Mouse (Mus musculus) spleen, adult 2 months (tissue): ENCODE data around the gene Zfhx3. TPM values are rescaled to one million over a fixed set of nuclear protein-coding genes. Genes with fewer than 3 reads are reported as not detected.

ENCODE experiments used
- DNase-seq, 2 experiments: peaks; one replicate each; pipeline versions ENCODE4 v3.0.0 to v3.0.0-alpha.2; 2012 to 2021; ENCODE audit warnings: low spot score in 2 of 2, low read depth in 1 of 2
- H3K27ac ChIP-seq: fragments of 200-500 bp; 2 replicates; pipeline ENCODE4 v1.5.1; 2012; ENCODE audit warnings: low read length, inconsistent platforms; ENCODE audit not compliant: insufficient read depth
- H3K27me3 ChIP-seq: fragments of 200-500 bp; 2 replicates; pipeline ENCODE4 v1.6.1; 2012; ENCODE audit warnings: mild to moderate bottlenecking, moderate library complexity, low read length, inconsistent platforms; ENCODE audit not compliant: control insufficient read depth, insufficient read depth
- H3K36me3 ChIP-seq: fragments of 200-500 bp; 2 replicates; pipeline ENCODE4 v1.6.1; 2012; ENCODE audit warnings: mild to moderate bottlenecking, low read length, inconsistent platforms; ENCODE audit not compliant: control insufficient read depth, insufficient read depth
- H3K4me1 ChIP-seq: fragments of 200-500 bp; 2 replicates; pipeline ENCODE4 v1.6.1; 2011; ENCODE audit warnings: inconsistent platforms; ENCODE audit not compliant: control insufficient read depth, insufficient read depth, insufficient read length
- H3K4me3 ChIP-seq: fragments of 200-500 bp; 2 replicates; pipeline ENCODE4 v1.5.1; 2011; ENCODE audit warnings: mild to moderate bottlenecking, inconsistent platforms; ENCODE audit not compliant: insufficient read depth, insufficient read length; ENCODE audit errors: extremely low read depth
- CTCF ChIP-seq: fragments of 200-500 bp; IDR thresholded peaks from 2 replicates; pipeline ENCODE4 v1.5.1; 2011; ENCODE audit warnings: mild to moderate bottlenecking, inconsistent platforms; ENCODE audit not compliant: insufficient read depth, insufficient read length, insufficient replicate concordance; ENCODE audit errors: extremely low read depth
- POLR2A ChIP-seq: fragments of 200-500 bp; IDR thresholded peaks from 2 replicates; pipeline ENCODE4 v1.6.1; 2011; ENCODE audit warnings: low read depth, low read length, inconsistent platforms
- WGBS: fragments of 180-500 bp; shearing (Covaris S2); methylation state at CpG from one replicate; pipeline ENCODE4 v1.1.7; 2018; 5-methylcytosine and 5-hydroxymethylcytosine counted together
- polyA plus RNA-seq: library from polyadenylated mRNA; depleted of rRNA; stranded (reverse); fragments of >200 nt; gene quantifications from 2 replicates; pipeline ENCODE4 v1.2.3, GENCODE M21; 2012

Gene Zfhx3
- polyA plus RNA-seq, 1 experiment: 1.5 TPM

GRCm38 (mm10) chr8:108645660-108646059 is 703.2 kb downstream of the Zfhx3 start:
- Histone ChIP-seq H3K36me3 (no peaks in the 10 kb centered on the region), H3K4me3 (no peak overlapping the region), H3K4me1 (no peaks in the 10 kb centered on the region), H3K27me3 (no peaks in the 10 kb centered on the region), H3K27ac (no peak overlapping the region)
- 95% methylated on average over 3 of the region's 3 CpGs for WGBS
- no peak for TF ChIP-seq POLR2A
- TF ChIP-seq CTCF: no peak
- no peak for DNase-seq

- Histone ChIP-seq H3K4me3 (no peak overlapping the region), H3K27ac (no peak overlapping the region), H3K27me3 (no peaks in the 10 kb centered on the region), H3K36me3 (no peaks in the 10 kb centered on the region), H3K4me1 (no peaks in the 10 kb centered on the region)
- TF ChIP-seq CTCF: no peak
- no peak for TF ChIP-seq POLR2A
- no peak for DNase-seq
- WGBS: 43% methylated on average over 8 of the region's 8 CpGs
Measured at GRCm38 (mm10) chr8:108647556-108647955, 705.1 kb downstream of the Zfhx3 start.

- Histone ChIP-seq H3K4me3 (no peak overlapping the region), H3K4me1 (no peaks in the 10 kb centered on the region), H3K27ac (no peak overlapping the region), H3K27me3 (no peaks in the 10 kb centered on the region), H3K36me3 (no peaks in the 10 kb centered on the region)
- 92% methylated on average over 6 of the region's 6 CpGs for WGBS
- TF ChIP-seq CTCF (no peak), POLR2A (no peak)
- DNase-seq: no peak
Measured at GRCm38 (mm10) chr8:108648993-108649392, 706.5 kb downstream of the Zfhx3 start.

- 87% methylated on average over 8 of the region's 8 CpGs for WGBS
- 0 out of 2 replicates have a peak overlapping the region, but pooled peaks have one; percentile 14 for H3K27ac ChIP-seq
- no peaks in the 10 kb centered on the region for H3K27me3 ChIP-seq
- TF ChIP-seq CTCF (no peak), POLR2A (no peak)
- no peaks in the 10 kb centered on the region for H3K4me1 ChIP-seq
- no peak for DNase-seq
- no peaks in the 10 kb centered on the region for H3K36me3 ChIP-seq
- H3K4me3 ChIP-seq: no peak overlapping the region
Measured at GRCm38 (mm10) chr8:108650837-108651236, 708.4 kb downstream of the Zfhx3 start.

- no peak overlapping the region for H3K27ac ChIP-seq
- H3K27me3 ChIP-seq: no peaks in the 10 kb centered on the region
- no peak for DNase-seq
- H3K36me3 ChIP-seq: no peaks in the 10 kb centered on the region
- WGBS: 90% methylated on average over 5 of the region's 5 CpGs
- H3K4me3 ChIP-seq: no peak overlapping the region
- no peak for TF ChIP-seq CTCF
- TF ChIP-seq POLR2A: no peak
- no peaks in the 10 kb centered on the region for H3K4me1 ChIP-seq
Measured at GRCm38 (mm10) chr8:108661486-108662093, 719.1 kb downstream of the Zfhx3 start.

GRCm38 (mm10) chr8:108662766-108663165 is 720.3 kb downstream of the Zfhx3 start:
- no peaks in the 10 kb centered on the region for H3K4me1 ChIP-seq
- H3K27ac ChIP-seq: no peak overlapping the region
- TF ChIP-seq POLR2A (no peak), CTCF (no peak)
- no peaks in the 10 kb centered on the region for H3K27me3 ChIP-seq
- H3K4me3 ChIP-seq: no peak overlapping the region
- WGBS: 83% methylated on average over 3 of the region's 3 CpGs
- DNase-seq: no peak
- H3K36me3 ChIP-seq: no peaks in the 10 kb centered on the region

GRCm38 (mm10) chr8:108671939-108672515 is 729.6 kb downstream of the Zfhx3 start:
- Histone ChIP-seq H3K4me3 (no peak overlapping the region), H3K27ac (no peak overlapping the region), H3K36me3 (no peaks in the 10 kb centered on the region), H3K27me3 (no peaks in the 10 kb centered on the region), H3K4me1 (no peaks in the 10 kb centered on the region)
- TF ChIP-seq POLR2A (no peak), CTCF (no peak)
- DNase-seq: no peak
- WGBS: 92% methylated on average over 11 of the region's 11 CpGs
